Mouse (Mus musculus): ENCODE data around the gene Vmn2r40.
"Not testable (repeated sequence)": the region's sequence is repeated elsewhere in the genome, so short reads cannot be mapped to it uniquely, and the experiment has no call there.

Vmn2r40 gene

GRCm38 (mm10) chr7:8931335-8931734 lies at the start of gene Vmn2r40:
TSS of gene Vmn2r40 (minus strand) at chr7:8931435.
- in situ Hi-C loops (cut with MboI, MseI), result not testable (repeated sequence)

Data from T-helper 2 cell (primary cell).